Mouse (Mus musculus) embryonic facial prominence, embryonic 15.5 days (tissue): ENCODE results near the gene Umps. TPM values are rescaled to one million over a fixed set of nuclear protein-coding genes. Genes with fewer than 3 reads are reported as not detected.
A peak's percentile ranks its signal among the peaks of the same experiment; 100 is the strongest.

Experiments
- ATAC-seq: fragments of 200-750 bp; cut with Nextera tagmentation; 2 replicates; pipeline ENCODE4 v1.8.0; 2017; ENCODE audit warnings: low read depth, moderate TSS enrichment; ENCODE audit not compliant: insufficient number of reproducible peaks, low FRiP score, low TSS enrichment
- H3K27ac ChIP-seq: fragments of 300-500 bp; sonication (generic); replicated peaks from 2 replicates; pipeline ENCODE4 v1.5.1; 2015; ENCODE audit warnings: mild to moderate bottlenecking, inconsistent platforms
- H3K27me3 ChIP-seq: fragments of 300-500 bp; sonication (generic); 2 replicates; pipeline ENCODE4 v1.6.1; 2015; ENCODE audit warnings: inconsistent platforms
- H3K36me3 ChIP-seq: fragments of 300-500 bp; sonication (generic); 2 replicates; pipeline ENCODE4 v1.6.1; 2015; ENCODE audit warnings: mild to moderate bottlenecking, inconsistent platforms
- H3K4me1 ChIP-seq: fragments of 300-500 bp; sonication (generic); 2 replicates; pipeline ENCODE4 v1.6.1; 2015; ENCODE audit warnings: inconsistent platforms
- H3K4me2 ChIP-seq: fragments of 300-500 bp; sonication (generic); replicated peaks from 2 replicates; pipeline ENCODE4 v1.6.1; 2015; ENCODE audit warnings: mild to moderate bottlenecking, inconsistent platforms
- H3K4me3 ChIP-seq: fragments of 300-500 bp; sonication (generic); replicated peaks from 2 replicates; pipeline ENCODE4 v1.5.1; 2015; ENCODE audit warnings: mild to moderate bottlenecking, inconsistent platforms
- H3K9ac ChIP-seq: fragments of 300-500 bp; sonication (generic); 2 replicates; pipeline ENCODE4 v1.6.1; 2015; ENCODE audit warnings: inconsistent platforms
- H3K9me3 ChIP-seq: fragments of 300-500 bp; sonication (generic); replicated peaks from 2 replicates; pipeline ENCODE4 v1.6.1; 2016; ENCODE audit warnings: inconsistent platforms
- WGBS: fragments of 180-500 bp; shearing (Covaris S2); methylation state at CpG from one replicate; pipeline ENCODE4 v1.1.7; 2015; 5-methylcytosine and 5-hydroxymethylcytosine counted together
- polyA plus RNA-seq: library from polyadenylated mRNA; unstranded; fragments of >200 nt; fragmentation: Nextera tagmentation; extraction: Ambion mirVana; gene quantifications from 2 replicates; pipeline ENCODE4 v1.2.1, GENCODE M21; 2015

Gene Umps
- polyA plus RNA-seq, 1 experiment from 2014 or later = 45.0 TPM

DNA sequence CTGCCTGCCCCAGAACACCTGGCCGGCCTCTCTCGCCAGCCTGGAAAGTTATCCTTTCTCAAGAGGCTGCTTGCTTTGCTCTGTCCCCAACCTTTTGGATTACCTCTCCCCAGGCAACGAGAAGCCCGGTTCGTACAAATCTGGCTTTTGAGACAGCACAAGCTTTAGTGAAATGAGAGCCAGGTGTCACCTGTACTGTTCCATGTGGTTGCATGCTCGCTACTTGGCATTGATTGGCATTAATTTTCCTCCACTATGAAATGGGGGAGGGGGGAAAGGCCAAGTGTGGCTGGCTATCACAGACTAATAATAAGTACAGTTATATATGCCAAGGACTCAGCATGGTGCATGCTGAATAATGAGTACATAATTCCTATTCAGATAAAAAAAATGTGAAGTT is 27.5 kb upstream of the Umps start:
- H3K27me3 ChIP-seq = no peaks in the 10 kb centered on the region
- H3K4me3 ChIP-seq = no peak overlapping the region
- H3K36me3 ChIP-seq = no peaks in the 10 kb centered on the region
- no peak overlapping the region for H3K27ac ChIP-seq
- H3K4me1 ChIP-seq = no peaks in the 10 kb centered on the region
- H3K4me2 ChIP-seq = no peak overlapping the region
- ATAC-seq = no peak
- H3K9me3 ChIP-seq = no peaks in the 10 kb centered on the region
- 61% methylated on average over 6 of the region's 6 CpGs for WGBS
- no peak overlapping the region for H3K9ac ChIP-seq

DNA sequence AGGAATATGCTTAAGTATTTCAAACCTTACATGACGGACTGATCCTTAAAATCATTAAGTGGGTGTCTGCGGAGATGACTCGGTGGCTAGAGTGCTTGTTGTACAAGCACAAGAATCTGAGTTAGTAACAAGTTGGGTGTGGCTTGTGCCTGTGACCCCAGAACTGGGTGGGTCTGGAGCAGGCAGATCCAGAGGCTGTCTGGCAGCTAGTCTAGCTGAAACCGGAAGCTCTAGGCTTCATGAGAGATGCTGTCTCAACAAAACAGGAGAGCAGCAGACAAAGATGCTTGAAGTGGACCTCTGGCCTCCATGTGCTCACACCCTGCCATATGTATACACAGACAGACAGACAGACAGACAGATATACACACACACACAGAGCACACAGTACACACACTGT is 23.9 kb upstream of the Umps start:
- H3K27ac ChIP-seq = no peak overlapping the region
- no peaks in the 10 kb centered on the region for H3K9me3 ChIP-seq
- no peak overlapping the region for H3K4me3 ChIP-seq
- 0 out of 2 replicates have a peak, but pooled peaks cover 5% of the 10 kb centered on the region for H3K4me1 ChIP-seq
- no peak overlapping the region for H3K9ac ChIP-seq
- WGBS = 66% methylated on average over 4 of the region's 4 CpGs
- H3K36me3 ChIP-seq = no peaks in the 10 kb centered on the region
- no peaks in the 10 kb centered on the region for H3K27me3 ChIP-seq
- no peak overlapping the region for H3K4me2 ChIP-seq
- no peak for ATAC-seq

DNA sequence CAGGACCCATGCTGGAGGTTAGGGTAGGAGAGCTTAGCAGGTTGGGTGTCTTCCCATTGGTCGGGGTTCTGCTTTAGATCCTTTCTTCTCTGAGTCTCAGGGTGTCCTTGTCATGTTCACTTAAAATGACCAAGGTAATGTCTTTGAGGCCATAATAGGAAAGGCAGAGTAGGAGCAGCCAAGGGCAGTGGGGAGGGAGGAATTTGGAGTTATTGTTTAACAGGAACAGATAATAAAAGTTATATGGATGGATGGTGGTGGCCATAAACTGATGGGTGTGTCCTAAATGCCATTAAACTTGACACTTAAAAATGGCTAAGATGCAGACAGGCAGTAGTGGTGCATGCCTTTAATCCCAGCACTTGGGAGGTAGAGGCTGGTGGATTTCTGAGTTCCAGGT is 22.3 kb upstream of the Umps start:
- ATAC-seq = no peak
- H3K4me3 ChIP-seq = no peak overlapping the region
- no peak overlapping the region for H3K9ac ChIP-seq
- H3K27ac ChIP-seq = no peak overlapping the region
- H3K4me2 ChIP-seq = no peak overlapping the region
- H3K27me3 ChIP-seq = no peaks in the 10 kb centered on the region
- no peaks in the 10 kb centered on the region for H3K36me3 ChIP-seq
- 0 out of 2 replicates have a peak, but pooled peaks cover 5% of the 10 kb centered on the region for H3K4me1 ChIP-seq
- WGBS = 97% methylated on average over 1 of the region's 1 CpGs
- H3K9me3 ChIP-seq = no peaks in the 10 kb centered on the region

DNA sequence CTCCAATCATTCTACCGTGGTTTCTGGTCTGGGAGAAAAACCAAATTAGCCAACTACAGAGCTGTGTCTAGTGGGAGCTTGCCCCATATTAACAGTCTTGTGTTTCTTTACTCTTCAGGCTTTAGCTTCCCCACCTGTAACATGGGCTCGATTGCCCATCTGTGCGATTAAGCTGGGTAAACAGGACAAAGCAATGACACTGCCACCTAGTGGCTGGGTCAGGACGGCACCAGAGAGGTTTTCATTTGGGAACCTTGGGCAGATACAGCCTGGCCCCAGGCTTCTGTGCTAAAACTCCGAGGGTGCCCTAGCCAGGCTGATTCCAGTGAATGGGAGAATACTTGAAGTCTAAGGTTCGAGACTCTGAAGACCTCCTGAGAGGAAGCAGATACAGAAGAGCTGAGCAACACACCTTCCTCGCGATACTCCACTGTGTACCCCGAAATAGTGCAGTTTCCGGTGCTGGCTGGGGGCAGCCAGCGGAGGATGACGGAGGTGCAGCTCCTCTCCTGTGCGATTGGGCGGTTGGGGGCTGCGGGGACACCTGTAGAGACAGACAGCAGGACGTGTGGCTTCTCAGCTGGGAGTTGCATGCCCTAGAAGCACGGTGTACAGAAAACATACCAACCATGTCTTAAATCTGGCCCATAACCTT is 21.6 kb upstream of the Umps start:
- Histone ChIP-seq H3K36me3 (no peaks in the 10 kb centered on the region), H3K4me2 (no peak overlapping the region), H3K9me3 (no peaks in the 10 kb centered on the region), H3K27me3 (no peaks in the 10 kb centered on the region), H3K4me3 (no peak overlapping the region), H3K9ac (no peak overlapping the region), H3K4me1 (0 out of 2 replicates have a peak, but pooled peaks cover 5% of the 10 kb centered on the region), H3K27ac (no peak overlapping the region)
- no peak for ATAC-seq
- 58% methylated on average over 17 of the region's 17 CpGs for WGBS

DNA sequence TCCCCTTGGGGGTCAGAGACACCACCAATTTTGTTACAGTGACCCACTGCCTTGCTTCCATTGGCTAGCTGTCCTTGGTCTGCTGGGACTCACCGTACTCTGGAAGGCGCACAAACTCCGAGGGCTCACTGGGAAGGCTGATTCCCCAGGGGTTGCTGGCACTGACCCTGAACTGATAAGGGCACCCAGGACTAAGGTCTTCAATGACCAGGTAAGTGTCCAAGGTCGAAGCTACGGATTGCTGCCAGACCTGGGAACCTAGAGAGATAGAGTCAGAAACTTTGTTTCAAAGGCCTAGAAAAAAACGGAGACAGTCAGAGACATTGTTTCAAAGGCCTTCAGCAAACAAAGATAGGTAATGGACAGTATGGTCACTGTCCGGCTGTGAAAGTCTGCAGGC is 20.2 kb upstream of the Umps start:
- 87% methylated on average over 7 of the region's 7 CpGs for WGBS
- ATAC-seq = no peak
- no peak overlapping the region for H3K27ac ChIP-seq
- H3K27me3 ChIP-seq = no peaks in the 10 kb centered on the region
- no peaks in the 10 kb centered on the region for H3K9me3 ChIP-seq
- H3K4me3 ChIP-seq = no peak overlapping the region
- H3K4me2 ChIP-seq = no peak overlapping the region
- no peaks in the 10 kb centered on the region for H3K36me3 ChIP-seq
- 0 out of 2 replicates have a peak, but pooled peaks cover 5% of the 10 kb centered on the region for H3K4me1 ChIP-seq
- no peak overlapping the region for H3K9ac ChIP-seq

DNA sequence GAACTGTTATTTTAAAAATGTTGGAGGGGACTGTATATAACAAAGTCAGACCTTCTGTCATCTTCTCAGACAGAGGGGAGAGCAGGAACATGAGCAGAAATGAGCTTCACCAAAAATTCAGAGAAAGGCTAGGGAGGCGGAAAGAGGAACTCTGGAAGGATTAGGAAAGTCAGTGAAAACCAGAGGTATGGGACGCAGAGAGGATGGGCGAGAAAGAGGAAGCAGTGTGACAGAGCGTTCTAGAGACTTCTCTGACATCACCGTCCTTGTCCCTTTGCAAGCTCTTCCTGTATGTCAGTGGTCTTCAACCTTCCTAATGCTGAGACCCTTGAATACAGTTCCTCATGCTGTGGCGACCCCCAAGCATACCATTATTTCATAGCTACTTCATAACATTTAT is 18.5 kb upstream of the Umps start:
- H3K27ac ChIP-seq = no peak overlapping the region
- H3K9me3 ChIP-seq = no peaks in the 10 kb centered on the region
- H3K36me3 ChIP-seq = no peaks in the 10 kb centered on the region
- H3K4me1 ChIP-seq = 0 out of 2 replicates have a peak, but pooled peaks cover 5% of the 10 kb centered on the region
- 87% methylated on average over 6 of the region's 6 CpGs for WGBS
- ATAC-seq = no peak
- H3K4me2 ChIP-seq = no peak overlapping the region
- no peaks in the 10 kb centered on the region for H3K27me3 ChIP-seq
- H3K9ac ChIP-seq = no peak overlapping the region
- H3K4me3 ChIP-seq = no peak overlapping the region

DNA sequence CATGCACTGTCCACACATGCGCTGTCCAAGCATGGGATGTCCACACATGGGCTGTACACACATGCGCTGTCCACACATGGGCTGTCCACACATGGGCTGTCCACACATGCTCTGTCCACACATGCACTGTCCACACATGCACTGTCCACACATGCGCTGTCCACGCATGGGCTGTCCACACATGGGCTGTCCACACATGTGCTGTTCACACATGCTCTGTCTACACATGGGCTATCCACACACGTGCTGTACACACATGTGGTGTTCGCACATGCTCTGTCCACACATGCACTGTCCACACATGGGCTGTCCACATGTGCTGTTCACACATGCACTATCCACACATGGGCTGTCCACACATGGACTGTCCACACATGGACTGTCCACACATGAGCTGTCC is 16.9 kb upstream of the Umps start:
- H3K27me3 ChIP-seq = no peaks in the 10 kb centered on the region
- no peaks in the 10 kb centered on the region for H3K9me3 ChIP-seq
- H3K4me1 ChIP-seq = 0 out of 2 replicates have a peak, but pooled peaks cover 3% of the 10 kb centered on the region
- no peak overlapping the region for H3K9ac ChIP-seq
- ATAC-seq = no peak; the same call in 1 of the 2 replicates
- H3K4me3 ChIP-seq = no peak overlapping the region
- H3K27ac ChIP-seq = no peak overlapping the region
- WGBS = 95% methylated on average over 6 of the region's 6 CpGs
- H3K4me2 ChIP-seq = no peak overlapping the region
- H3K36me3 ChIP-seq = no peaks in the 10 kb centered on the region

DNA sequence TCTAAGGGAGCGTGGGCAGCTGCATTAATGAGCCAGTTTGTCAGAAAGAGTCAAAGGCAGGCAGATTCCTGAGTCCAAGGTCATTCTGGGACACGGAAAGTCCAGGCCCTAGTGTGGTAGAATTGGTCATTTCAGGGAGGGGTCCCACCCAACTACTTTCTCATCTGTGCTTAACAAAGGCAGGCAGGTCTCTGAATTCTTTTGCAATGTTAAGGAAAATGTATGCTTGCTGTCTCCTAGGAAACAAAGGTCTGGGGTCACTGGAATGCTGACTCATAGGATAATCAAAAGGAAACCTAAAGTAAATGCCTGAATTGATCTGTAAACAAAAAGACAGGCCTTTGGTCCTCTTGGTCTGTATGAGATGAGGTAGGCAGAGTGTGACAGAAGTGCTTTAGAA is 13.0 kb upstream of the Umps start:
- 79% methylated on average over 2 of the region's 2 CpGs for WGBS
- ATAC-seq = no peak

DNA sequence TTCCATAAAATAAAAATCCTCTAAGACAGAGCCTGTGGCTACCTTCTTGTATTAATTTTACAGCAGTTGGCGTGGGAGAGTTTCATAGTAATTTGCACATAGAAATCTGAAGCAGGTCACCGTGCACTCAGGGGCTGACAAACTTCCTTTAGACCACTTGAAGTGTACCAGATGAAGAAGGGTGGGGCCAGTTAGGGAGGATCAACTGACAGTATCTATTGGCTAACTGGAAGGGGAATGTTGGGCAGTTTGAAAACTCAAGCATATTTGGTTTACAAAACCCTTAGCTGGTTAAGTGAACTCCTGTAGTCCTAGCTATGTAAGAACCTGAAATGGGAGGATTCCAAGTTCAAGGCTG is 424 bp upstream of the Umps start:
- Histone ChIP-seq H3K9ac (peak overlapping the region; percentile 89), H3K4me2 (peak overlapping the region; percentile 83), H3K36me3 (peaks cover 8% of the 10 kb centered on the region), H3K9me3 (no peaks in the 10 kb centered on the region), H3K27me3 (no peaks in the 10 kb centered on the region), H3K27ac (peak overlapping the region; percentile 75; the same call in 1 of the 2 replicates), H3K4me3 (peak overlapping the region; percentile 91), H3K4me1 (peaks cover 13% of the 10 kb centered on the region)
- no peak for ATAC-seq
- WGBS = 37% methylated on average over 2 of the region's 2 CpGs

More for the DNA sequence above, 13.0 kb upstream of the Umps start:
- Histone ChIP-seq H3K9me3 (no peaks in the 10 kb centered on the region), H3K9ac (no peak overlapping the region), H3K4me2 (no peak overlapping the region), H3K36me3 (no peaks in the 10 kb centered on the region), H3K27ac (no peak overlapping the region), H3K4me3 (no peak overlapping the region), H3K27me3 (no peaks in the 10 kb centered on the region), H3K4me1 (no peaks in the 10 kb centered on the region)

DNA sequence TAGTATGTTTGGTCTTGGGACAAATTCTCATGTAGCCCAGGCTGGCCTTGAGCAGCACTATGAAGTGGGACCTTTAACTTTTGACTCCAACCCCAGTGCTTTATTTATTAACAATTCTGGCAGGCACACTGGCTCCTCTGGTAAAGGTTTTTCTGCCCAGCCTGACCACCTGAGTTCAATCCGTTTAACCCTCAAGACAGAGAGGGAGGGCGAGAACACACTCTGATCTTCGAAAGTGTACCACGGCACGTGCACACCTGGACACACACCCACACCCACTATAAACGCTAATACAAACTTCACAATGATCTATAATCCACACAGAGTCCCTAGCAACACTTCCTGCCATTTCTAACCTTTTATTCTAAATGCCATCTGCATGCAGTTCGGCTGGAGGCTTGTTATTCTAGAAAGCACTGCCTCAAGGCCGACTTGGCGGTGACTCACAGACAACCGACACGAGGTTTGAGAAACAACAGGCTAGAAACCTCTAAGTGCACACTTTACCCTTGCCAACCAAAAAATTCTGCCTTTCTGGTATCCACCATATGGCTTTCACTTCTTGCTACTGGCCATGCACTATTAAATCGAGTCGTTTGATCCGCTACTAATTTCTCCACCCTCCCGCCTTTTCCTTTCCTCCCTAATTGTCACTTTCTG is 830 bp downstream of the Umps start:
- WGBS = 7% methylated on average over 15 of the region's 15 CpGs
- Histone ChIP-seq H3K9ac (peak overlapping the region; percentile 89), H3K4me1 (peaks cover 13% of the 10 kb centered on the region), H3K27ac (peak overlapping the region; percentile 75), H3K27me3 (no peaks in the 10 kb centered on the region), H3K9me3 (no peaks in the 10 kb centered on the region), H3K36me3 (peaks cover 20% of the 10 kb centered on the region), H3K4me2 (peak overlapping the region; percentile 83), H3K4me3 (peak overlapping the region; percentile 91)
- ATAC-seq = no peak

DNA sequence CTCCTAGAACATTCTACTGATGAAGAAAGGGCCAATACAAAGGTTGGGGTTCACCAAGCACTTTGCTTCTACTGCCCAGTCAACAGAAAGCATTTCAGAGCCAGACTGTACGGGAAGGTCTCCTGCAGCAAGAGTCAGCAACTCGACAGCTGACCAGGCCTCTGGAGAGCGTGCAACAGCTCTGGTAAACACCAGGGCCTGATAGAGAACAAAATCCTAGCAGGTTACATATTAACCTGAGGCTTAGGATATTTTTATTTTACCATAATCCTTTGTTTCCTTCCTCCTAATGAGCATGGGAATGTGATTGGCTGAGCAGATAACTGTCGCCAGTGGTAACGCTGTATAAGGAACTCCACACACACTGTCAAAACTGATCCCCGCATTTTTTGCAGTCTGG is 3.3 kb downstream of the Umps start:
- H3K4me3 ChIP-seq = no peak overlapping the region
- H3K4me1 ChIP-seq = peaks cover 13% of the 10 kb centered on the region
- WGBS = 88% methylated on average over 6 of the region's 6 CpGs
- H3K27me3 ChIP-seq = no peaks in the 10 kb centered on the region
- H3K9ac ChIP-seq = no peak overlapping the region
- peaks cover 44% of the 10 kb centered on the region for H3K36me3 ChIP-seq
- no peaks in the 10 kb centered on the region for H3K9me3 ChIP-seq
- H3K27ac ChIP-seq = no peak overlapping the region
- no peak overlapping the region for H3K4me2 ChIP-seq
- ATAC-seq = no peak

DNA sequence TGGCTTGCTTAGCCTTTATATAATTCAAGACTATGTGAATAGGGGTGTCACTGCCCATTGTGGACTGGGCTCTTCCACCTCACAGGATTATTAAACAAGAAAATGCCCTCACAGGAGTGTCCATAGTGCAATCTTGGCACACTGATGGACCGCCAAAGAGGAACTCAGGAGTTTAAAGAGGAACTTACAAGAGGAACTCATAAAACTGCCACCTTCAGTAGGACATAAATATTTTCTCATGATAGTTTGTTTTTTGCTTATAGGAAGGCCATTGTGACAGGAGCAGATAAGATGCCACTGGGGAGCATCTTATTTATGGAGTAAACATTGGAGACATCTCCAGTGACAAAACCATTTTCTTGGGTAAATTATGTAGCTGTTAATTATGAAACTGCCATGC is 12.0 kb downstream of the Umps start:
- Histone ChIP-seq H3K9ac (no peak overlapping the region), H3K27me3 (no peaks in the 10 kb centered on the region), H3K4me3 (no peak overlapping the region), H3K4me1 (no peaks in the 10 kb centered on the region), H3K4me2 (no peak overlapping the region), H3K36me3 (peaks cover 71% of the 10 kb centered on the region), H3K9me3 (no peaks in the 10 kb centered on the region), H3K27ac (no peak overlapping the region)
- 93% methylated on average over 1 of the region's 1 CpGs for WGBS
- no peak for ATAC-seq
